Mouse (Mus musculus) R1 (cell line): ENCODE data around the gene Ift172.

ENCODE experiments used
- DNase-seq: peaks from one replicate; pipeline ENCODE4 v3.0.0-alpha.2; 2018; ENCODE audit warnings: low read depth, low spot score

Gene Ift172

GRCm38 (mm10) chr5:31257616-31258015 lies 33.3 kb downstream of the Ift172 start:
- no peak for DNase-seq

GRCm38 (mm10) chr5:31255971-31256370 lies 34.9 kb downstream of the Ift172 start:
- DNase-seq: no peak

DNA sequence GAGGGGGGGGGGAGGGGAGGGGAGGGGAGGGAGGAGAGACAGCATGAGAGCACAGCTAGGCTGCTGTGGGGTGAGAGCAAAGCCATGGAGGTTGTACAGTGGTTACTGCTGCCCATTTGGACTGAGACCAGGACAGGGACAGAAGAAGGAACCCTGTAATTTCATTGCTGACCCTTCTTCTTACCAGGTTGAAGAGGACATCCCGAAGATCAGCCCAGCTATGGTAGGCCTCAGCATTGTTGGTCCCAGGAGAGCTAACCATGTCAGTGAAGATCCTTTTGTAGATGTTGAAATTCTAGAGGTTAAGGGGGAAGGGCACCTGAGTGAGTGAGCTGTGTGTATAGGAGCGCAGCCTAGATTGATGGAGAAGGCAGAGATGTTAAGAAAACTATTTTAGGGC lies 35.5 kb downstream of the Ift172 start:
- no peak for DNase-seq

DNA sequence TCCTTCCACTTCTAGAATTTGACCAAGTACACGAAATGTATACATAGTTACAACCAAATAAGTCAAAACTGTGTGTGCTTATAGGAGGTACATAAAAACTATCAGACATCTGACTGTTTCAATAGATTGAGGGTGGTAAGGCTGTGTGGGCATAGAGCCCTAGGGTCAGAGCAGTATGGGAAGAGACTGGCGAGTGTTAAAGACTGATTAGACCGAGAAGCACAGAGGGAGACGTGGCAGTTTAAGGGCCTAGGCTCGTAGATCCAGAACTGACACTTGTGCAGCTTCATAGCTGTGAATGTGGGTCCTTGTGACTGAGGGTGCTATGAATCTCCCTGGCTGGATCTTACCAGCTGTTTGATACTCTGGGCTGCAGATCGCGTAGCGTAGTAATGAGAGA lies 36.0 kb downstream of the Ift172 start:
- DNase-seq: no peak

DNA sequence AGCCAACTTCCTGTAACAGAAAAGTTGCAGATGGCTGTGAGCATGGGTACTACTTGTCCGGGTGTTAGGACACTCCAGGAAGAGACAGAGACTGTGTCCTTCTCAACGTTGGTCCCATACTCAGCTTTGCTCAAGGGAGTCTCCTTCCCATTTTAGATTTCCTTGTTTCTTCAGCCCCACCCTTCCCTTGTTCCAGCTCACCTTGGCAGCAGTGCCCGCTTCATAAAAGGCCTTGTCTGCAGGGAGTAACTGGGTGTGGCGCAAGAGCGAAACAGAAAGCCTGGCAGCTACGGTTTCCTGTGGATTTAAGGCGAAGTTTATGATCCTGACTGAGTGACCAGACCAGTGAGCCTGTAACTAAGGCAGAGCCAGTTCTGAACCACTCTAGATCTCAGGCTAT lies 36.5 kb downstream of the Ift172 start:
- peak; percentile 24 for DNase-seq

DNA sequence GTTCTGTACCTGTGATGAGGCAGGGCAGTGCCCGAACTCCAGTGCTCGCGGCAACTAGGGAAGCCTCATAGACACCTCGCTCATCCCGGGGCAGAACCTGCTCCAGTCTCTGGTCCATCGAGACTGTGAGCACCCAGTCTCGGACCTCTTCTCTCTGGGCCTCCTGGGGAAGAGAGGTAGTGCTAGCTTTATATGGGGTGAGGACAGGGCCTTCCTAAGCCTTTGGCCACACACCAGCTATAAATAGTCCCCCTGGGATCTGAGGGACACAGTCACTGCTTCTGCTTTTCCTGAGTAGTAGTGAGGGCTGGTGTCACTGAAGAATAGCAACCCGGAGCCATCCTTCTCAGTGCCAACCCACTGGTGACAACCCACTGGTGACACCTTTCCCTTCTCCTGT lies 37.1 kb downstream of the Ift172 start:
- no peak for DNase-seq

- peak; percentile 30 for DNase-seq
These were observed 37.9 kb downstream of the Ift172 start for GRCm38 (mm10) chr5:31252795-31253545.

GRCm38 (mm10) chr5:31252151-31252550 lies 38.8 kb downstream of the Ift172 start:
- DNase-seq: no peak

GRCm38 (mm10) chr5:31251541-31252101 lies 39.3 kb downstream of the Ift172 start, which contains the start of gene Krtcap3:
Gene Krtcap3, plus strand, starts transcription at chr5:31251691.
- peak; percentile 77 for DNase-seq

- no peak for DNase-seq
These were observed 40.2 kb downstream of the Ift172 start for GRCm38 (mm10) chr5:31250716-31251115.

- no peak for DNase-seq
These were observed 48.7 kb downstream of the Ift172 start for GRCm38 (mm10) chr5:31242191-31242590.

- DNase-seq: no peak
These were observed 49.3 kb downstream of the Ift172 start for GRCm38 (mm10) chr5:31241522-31242034.

GRCm38 (mm10) chr5:31240637-31241521 lies 50.0 kb downstream of the Ift172 start, which contains the start of the genes Nrbp1 and Gm9970:
Gene Nrbp1, plus strand, starts transcription at chr5:31240864.
Gene Gm9970, minus strand, starts transcription at chr5:31241232.
- peak; percentile 95 for DNase-seq

GRCm38 (mm10) chr5:31226641-31227040 lies 64.3 kb downstream of the Ift172 start:
- no peak for DNase-seq

DNA sequence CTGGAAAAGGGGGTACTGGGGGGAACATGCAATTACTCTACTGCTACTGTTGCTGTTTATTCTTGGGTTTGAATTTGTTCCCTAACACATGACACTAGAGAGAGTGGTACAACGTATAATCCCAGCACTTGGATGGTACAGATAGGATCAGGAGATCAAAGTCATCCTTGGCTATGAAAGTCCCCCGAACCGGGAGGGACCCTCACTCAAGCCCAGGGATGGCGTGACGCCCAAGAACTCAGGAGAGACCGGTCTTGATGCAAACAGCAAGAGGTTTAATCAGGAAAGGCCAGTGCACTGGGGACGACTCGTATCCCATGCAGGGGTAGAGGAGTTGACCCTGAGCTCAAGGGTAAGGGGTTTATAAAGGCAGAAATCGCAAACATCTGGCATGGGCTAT lies 68.2 kb downstream of the Ift172 start:
- DNase-seq: no peak

DNA sequence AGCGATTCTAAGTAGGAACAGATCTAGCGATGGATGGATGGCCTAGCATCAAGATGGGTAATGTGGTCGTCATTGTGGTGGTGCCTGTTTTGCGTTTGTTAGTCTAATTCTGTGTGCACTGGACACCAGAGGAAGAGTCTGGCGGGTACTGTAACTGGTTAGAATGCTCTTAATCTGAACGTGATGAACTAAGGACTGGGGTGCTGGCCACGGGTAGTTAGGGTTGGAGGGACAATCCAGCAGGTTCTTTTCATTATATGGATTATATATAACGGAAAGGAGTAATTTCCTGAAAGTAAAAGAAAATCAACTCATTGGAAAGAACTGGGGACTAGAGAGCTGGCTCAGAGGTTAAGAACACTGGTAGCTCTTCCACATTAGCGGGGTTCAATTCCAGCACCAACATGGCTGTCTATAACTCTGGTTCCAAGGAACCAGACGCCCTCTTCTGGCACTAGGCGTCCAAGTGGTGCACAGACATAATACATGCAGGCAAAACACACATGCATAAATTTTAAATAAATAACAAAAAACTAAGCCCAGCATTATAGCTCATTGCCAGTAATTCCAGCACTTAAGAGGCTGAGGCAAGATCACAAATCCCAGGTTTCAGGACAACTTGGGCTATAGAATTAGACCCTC lies 69.5 kb downstream of the Ift172 start:
- peak; percentile 85 for DNase-seq

DNA sequence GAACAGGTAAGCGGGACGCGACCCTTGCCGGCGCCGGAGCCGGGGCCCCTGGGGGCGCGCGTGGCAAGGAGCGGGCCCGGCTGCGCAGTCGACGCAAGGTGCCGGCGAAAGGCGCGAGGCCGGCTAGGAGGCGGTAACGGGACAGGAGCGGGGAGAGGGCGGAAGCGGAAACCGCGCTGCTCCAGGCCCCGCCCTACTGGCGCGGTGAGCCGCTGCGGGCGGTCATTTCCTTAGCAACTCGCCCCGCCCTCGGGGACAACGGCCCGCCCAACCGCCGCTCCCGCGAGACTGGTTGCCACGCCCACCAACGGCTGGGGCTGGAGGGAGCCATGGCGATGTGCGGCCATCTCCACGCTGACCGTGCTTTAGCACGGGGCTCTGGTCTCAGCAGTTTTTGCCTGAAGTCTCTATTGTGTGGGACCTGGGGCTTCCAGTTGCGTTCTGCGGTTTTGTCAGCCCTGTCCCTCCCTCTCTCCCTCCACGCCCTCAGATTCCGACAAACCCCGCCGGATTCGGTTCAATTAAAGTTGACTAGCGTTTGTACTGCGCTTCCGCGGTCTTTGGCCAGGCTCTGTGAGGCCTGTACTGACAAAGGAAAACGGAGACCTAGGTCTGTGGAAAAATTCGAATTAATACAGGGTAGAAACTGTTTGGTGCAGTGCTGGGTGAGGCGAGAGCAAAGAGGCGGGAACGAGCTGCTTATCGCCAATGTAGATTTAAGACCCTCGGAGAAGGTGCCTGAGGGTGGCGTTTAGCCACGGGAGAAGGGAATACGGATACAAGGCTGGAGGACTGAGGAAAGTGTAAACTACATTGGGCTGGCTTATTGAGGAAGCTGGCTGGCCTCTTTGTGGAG lies 70.2 kb downstream of the Ift172 start, which contains the start of gene Ppm1g:
Ppm1g (minus strand) TSS at position 240 of the 856 bp plus-strand sequence.
- DNase-seq: peak; percentile 91

- DNase-seq: peak; percentile 77
These were observed 70.9 kb downstream of the Ift172 start for GRCm38 (mm10) chr5:31219911-31220447.

DNA sequence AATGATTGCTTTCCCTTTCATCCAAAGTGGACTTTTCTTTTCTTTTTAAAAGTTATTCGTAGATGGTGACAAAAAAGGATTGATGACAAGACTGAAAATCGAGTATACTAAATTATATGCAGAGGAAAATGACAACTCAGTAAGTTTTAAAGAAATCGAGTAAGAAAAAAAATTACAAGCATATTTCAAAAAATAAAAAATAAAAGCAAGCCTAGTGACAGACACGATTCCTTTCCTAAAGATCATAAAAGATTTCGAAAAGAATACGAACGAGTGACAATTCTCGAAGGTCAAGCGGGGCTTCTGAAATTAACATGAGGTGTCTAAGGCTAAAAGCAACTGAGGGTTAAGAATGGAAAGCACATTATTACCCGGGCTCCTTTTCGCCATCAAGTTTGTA lies 71.4 kb downstream of the Ift172 start:
- no peak for DNase-seq

DNA sequence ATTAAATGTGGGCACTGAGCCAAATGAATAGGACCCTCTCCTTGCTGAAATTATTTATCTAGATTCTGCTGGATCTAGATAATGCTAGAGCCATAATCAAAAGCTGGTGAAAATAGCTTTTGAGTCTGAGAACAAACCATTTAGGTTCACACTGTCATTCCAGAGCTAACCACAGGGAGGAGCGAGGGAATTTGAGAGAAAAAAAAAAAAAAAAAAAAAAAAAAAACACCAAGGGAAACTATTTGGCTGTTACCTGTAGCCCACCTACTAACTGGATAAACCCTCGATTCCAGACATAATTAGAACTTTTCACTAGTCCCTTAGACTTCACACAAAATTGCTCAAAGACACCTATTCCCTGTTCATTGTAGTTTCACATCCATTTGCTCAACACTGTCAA lies 71.8 kb downstream of the Ift172 start:
- peak; percentile 59 for DNase-seq
